Mouse (Mus musculus) large intestine, adult 2 months (tissue): ENCODE measurements around the gene Slc25a23. TPM values are rescaled to one million over a fixed set of nuclear protein-coding genes. Genes with fewer than 3 reads are reported as not detected.
A peak's percentile ranks its signal among the peaks of the same experiment; 100 is the strongest.
"Not testable (repeated sequence)": the region's sequence is repeated elsewhere in the genome, so short reads cannot be mapped to it uniquely, and the experiment has no call there.

Experiments used
- DNase-seq: peaks from one replicate; pipeline ENCODE4 v3.0.0-alpha.2; 2012; ENCODE audit warnings: low read depth, low spot score
- WGBS: fragments of 180-500 bp; shearing (Covaris S2); methylation state at CpG from one replicate; pipeline ENCODE4 v1.1.7; 2018; 5-methylcytosine and 5-hydroxymethylcytosine counted together
- polyA plus RNA-seq: library from polyadenylated mRNA; depleted of rRNA; stranded (reverse); fragments of >200 nt; gene quantifications from 2 replicates; pipeline ENCODE4 v1.2.3, GENCODE M21; 2012

Gene Slc25a23
- polyA plus RNA-seq, 1 experiment, result 16.5 TPM

DNA sequence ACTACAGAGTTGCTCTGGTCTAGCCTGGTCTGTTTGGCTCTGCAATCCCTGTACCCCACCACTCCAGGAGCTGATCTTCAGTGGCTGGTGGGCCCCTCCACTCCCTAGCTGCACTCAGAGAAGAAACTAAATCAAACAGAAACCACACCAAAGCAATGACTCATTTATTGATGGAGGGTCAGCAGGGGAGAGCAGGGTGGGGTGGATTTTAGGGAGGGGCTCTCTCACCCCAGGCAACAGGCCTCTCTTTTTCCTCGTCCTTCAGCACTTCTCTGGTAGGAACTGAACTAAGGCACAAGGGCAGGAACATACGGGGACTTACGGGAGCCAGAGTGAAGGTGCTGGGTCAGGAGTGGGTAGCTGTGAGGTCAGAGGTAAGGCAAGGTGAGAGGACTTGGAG lies 20.3 kb upstream of the Slc25a23 start:
- DNase-seq, result no peak
- WGBS, result 42% methylated on average over 3 of the region's 3 CpGs

DNA sequence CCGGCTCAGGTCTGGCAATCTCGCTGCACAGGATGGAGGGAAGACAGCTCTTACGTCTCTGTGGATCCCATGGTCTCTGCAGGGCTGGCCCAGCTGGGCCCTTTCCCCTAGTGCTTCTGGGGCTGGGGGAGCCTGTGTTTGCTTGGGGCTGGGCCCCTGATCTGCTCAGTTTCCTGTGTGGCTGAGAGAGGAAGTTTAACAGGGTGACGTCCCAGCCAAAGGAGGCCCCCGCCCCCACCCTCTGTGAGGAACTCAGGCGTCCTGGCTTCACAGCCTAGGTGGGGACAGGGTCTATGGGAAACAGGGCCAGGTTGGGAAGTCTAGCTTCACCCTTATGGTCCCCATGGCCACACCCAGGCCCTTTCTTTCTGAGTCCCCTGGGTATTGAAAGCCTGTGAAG lies 18.7 kb upstream of the Slc25a23 start, which contains the start of gene Dennd1c:
Dennd1c (minus strand) TSS at position 179 of the 400 bp plus-strand sequence.
- no peak for DNase-seq
- 52% methylated on average over 6 of the region's 6 CpGs for WGBS

DNA sequence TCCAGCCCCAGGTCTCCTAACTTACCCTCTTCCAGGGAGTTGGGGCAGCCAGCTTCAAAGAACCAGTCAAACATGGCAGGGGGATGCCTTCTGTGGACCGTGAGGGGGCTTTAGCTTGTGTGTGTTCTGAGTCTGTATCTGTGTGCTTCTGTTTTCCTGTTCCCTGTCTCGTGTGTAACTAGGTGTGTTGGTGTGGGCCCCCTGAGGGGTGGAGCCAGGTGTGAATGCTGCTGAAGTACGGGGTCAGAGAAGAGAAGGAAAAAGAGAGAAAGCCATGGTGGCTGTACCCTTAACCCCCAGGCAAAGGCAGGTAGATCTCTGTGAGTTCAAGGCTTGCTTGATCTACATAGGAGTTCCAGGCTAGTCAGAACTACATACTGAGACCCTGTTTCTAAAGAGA lies 17.3 kb upstream of the Slc25a23 start:
- DNase-seq, result no peak

DNA sequence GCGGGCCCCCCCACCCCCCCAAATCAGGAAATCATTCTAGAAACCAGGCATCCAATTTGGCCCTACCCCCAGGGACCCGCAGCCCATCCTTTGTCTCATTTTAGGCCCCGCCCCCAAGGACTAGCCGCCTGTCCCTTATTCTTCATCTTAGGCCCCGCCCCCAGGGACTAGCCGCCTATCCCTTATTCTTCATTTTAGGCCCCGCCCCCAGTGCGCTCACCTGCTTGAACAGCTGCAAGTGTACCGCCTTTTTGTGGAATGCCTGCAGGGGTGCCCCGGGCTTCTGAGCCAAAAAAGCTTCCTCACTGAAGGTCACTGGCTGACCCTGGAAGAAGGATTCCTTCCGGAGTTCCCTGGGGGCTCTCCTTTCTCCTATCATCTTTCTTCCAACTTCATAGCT lies 11.0 kb upstream of the Slc25a23 start:
- WGBS, result 11% methylated on average over 11 of the region's 11 CpGs
- DNase-seq, result no peak

More for the DNA sequence above, 17.3 kb upstream of the Slc25a23 start:
- WGBS, result 38% methylated on average over 3 of the region's 3 CpGs

DNA sequence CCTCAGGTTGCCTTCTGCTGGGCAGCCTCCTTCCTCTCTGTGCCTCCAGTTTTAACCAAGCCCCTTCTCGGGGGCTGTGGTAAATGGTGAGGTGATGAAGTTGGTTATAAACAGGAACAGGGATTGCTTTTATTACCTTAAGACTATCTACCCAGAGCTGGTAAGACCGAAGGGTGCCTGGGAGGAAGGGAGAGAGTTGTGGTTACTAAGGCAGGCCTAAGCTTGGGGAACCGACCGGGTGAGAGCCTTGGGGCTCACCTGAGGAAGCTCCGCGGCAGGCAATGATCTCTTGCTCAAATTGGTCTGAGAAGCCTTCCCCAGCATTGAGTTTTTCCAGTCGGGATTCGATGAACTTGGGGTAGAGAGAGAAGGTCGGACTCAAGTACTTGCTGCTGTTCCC lies 10.6 kb upstream of the Slc25a23 start:
- 13% methylated on average over 9 of the region's 9 CpGs for WGBS
- no peak for DNase-seq

DNA sequence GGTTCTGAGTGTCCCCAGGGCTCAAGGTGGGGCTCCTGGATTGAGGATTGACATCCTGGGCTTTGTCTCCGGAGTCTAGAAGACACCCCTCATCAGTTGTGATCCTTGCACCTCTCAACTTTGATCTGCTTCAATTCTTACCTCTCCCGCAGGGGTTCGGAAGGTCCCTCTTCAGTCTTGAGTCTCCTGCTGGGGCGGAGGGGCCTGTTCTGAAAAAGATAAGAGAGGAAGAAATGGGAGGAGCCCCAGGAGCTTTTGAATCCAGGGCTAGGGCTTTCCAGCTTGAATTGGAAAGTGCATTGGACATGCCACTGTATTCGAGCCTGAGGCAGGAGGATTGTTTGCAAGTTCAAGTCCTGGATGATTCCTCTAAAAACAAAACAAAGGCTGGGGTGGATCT lies 7.2 kb upstream of the Slc25a23 start:
- 76% methylated on average over 5 of the region's 5 CpGs for WGBS
- no peak for DNase-seq

DNA sequence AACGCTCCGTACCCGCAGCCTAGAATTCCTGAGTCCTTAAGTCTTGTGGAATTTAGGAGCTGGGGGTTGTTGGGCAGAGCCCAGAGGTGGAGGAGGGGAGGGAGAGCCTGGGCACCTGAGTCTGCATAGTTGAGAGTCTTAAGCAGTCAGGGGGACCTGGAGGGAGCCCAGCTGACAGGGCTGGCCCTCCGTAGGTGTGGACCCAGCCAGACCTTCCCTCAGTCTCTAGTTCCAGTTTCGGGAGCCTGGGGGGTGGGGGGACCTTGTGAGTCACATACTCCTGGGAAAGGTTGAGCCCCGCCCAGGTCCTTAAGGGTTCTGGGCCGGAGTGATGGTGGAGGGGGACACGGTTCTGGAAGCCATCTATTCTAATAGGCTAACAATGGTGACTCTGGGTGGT lies 3.4 kb upstream of the Slc25a23 start:
- WGBS, result 15% methylated on average over 8 of the region's 8 CpGs

DNA sequence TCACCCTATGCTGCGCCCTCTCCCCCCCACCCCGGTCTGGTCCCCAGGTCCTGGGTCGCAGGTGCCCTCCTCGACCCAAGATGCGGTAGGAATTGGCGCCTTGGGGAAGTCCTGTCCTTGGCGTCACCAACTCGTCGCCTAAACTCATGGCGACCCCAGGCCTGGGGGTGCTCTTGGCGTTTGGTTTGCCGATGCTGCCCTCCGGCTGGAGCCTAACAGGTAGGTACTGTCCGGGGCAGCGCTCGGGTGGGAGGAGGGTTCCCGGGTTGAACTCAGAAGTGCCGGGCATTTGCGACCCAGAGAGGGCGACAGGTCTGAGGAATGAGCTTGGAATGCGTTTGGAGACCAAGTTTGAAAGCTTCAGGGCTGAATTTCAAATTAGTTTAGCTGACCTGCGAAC lies 2.9 kb upstream of the Slc25a23 start:
- no peak for DNase-seq
- 2% methylated on average over 22 of the region's 22 CpGs for WGBS

More for the DNA sequence above, 3.4 kb upstream of the Slc25a23 start:
- DNase-seq, result no peak

DNA sequence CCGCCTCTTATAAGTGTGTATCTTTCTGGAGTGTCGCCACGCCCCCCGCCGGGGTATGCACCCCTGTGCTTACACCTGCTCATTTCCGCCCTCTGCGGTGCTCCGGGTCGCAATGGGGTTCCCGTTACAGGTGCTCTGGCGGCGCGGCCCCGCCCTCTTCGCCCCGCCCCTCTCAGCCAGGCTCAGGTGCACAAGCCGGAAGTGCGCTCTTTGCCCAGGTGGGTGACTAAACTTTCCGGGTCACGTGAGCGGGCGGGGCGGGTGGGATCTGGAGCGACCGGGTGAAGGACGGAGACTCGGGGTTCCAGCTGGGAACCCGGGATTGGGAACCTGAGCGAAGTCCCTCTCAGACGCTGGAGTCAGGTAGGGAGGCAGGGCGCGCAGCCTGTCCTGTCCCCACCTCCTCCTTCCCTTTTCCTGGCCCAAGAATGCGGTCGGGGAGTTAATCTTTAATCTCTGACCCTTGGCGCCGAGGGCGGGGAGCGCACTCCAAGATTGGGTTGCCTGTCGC lies 2.4 kb upstream of the Slc25a23 start:
- WGBS, result 1% methylated on average over 39 of the region's 39 CpGs
- DNase-seq, result peak; percentile 86

DNA sequence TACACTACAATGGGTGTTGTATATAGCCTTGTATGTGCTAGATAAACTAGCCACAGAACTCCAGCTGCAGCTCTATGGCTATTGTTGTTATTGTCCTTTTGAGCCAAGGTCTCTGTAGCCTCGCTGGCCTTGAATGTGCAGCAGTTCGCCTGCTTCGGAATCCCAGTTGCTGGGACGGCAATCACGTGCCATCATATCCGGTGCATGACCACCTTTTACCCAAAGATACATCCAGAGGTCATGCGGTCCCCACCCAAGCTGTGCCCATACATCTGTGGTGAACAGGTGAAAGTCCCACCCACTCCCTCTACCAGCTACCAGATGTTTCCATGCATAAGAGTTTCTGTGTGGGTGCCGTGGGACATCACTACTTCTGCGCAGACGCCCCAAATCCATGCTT lies 1.4 kb upstream of the Slc25a23 start:
- peak; percentile 42 for DNase-seq
- 21% methylated on average over 10 of the region's 10 CpGs for WGBS

DNA sequence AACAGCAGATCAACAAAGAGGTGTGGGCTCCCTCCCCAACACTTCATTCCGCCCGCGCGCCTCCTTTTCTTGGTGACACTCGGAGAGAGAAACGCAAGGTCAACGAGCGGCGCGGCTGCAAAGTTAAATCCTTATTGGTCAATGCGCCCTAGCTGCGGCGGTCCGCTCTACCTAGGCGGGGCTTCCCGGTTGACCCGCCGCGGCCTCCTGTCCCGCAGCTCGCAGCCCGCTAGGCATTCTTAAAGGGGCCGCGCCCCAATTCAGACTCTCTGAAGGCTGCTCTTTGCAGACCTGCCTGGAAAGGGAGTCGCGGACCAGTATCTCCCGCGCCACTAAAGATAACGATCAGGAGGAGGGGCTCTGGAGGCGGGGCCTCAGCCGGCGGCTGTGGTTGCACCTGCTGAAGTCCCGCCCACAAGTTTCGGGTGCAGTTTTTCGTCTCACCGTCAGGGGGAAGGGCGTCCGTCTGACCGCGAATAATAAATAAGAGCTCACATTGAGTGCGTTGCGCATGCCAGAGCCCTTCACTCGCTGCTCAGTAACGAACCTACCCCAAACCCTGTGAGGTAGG lies 653 bp upstream of the Slc25a23 start:
- WGBS, result under 1% methylated on average over 44 of the region's 44 CpGs
- DNase-seq, result peak; percentile 93

DNA sequence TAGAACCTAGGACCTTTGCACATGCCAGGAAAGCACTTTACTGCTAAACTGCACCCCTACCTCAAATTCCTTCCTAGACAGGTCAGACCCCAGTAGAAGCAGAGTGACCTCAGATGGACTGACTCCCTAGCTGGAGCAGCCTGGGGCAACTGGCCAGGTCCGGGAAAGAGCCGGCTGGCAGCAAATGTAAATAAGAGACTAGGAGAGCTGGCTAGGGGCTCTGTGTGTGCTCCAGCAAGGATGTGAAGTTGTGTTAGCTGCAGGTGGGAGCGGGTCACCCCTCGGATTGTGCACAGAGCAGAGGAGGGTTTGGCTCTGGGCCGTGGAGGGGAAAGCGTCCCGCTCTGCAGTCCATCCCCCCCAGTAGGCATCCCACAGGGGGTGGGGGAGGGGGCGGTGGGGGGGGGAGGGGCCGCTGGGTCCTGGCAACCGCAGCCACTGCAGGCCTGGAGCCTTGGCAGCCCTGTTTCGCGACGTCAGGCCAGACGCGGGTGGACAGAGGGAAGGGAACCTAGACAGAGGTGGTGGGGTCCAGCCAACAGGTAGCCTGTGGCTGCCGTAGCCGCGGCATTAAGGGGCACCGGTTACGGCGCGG lies 675 bp downstream of the Slc25a23 start, which contains the start of gene Crb3:
Crb3 (plus strand) TSS at position 215 of the 595 bp plus-strand sequence.
- DNase-seq, result no peak
- 5% methylated on average over 13 of the region's 22 CpGs for WGBS

DNA sequence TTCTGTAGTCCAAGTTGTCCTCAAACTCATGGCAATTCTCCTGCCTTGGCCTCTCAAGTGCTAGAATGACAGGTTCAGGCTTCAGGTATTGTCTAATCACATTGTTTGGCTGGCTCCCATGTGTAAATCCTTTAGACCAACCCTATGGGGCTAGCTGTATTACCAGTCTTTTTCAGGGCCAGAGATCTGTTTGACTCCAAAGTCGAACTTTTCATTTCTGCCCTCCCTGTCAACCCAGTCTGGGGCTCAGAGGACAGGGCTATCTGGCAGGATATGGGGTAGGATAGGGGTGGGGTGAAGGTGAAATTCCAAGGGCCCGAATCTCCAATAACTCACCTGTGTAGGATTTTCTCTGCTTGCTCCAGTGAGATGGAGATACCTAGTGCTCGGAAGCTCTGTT lies 3.4 kb downstream of the Slc25a23 start:
- WGBS, result 70% methylated on average over 3 of the region's 3 CpGs
- no peak for DNase-seq

DNA sequence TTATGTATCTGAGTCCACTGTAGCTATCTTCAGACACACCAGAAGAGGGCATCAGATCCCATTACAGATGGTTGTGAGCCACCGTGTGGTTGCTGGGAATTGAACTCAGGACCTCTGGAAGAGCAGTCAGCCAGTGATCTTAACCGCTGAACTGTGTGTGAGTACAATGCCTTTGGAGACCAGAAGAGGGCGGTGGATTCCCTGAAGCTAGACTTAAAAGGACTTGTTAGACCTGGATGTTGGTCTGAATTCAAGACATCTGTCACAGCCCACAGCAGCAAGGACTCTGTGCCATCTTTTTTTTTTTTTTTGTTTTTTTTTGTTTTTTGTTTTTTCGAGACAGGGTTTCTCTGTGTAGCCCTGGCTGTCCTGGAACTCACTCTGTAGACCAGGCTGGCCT lies 8.0 kb downstream of the Slc25a23 start:
- not testable (repeated sequence) for DNase-seq
- 87% methylated on average over 4 of the region's 4 CpGs for WGBS

DNA sequence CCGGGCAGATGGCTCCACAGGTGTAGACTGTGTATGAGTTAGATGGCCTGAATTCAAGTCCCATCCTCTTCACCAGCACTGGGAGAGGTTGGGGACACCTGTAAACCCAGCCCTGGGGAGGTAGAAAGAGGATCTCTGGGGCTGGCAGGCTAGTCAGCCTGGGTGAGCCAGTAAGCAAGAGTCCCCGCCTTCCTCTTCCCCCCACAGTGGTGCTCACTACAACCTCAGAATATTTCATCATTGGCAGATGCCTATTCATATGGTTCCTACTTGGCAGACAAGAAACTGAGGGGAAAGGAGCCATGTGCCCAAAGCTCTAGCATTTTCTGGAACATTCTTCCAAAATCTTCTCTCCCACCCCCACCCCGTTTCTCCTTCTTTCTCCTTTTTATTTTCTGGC lies 10.8 kb downstream of the Slc25a23 start:
- DNase-seq, result no peak
- WGBS, result 92% methylated on average over 3 of the region's 3 CpGs

DNA sequence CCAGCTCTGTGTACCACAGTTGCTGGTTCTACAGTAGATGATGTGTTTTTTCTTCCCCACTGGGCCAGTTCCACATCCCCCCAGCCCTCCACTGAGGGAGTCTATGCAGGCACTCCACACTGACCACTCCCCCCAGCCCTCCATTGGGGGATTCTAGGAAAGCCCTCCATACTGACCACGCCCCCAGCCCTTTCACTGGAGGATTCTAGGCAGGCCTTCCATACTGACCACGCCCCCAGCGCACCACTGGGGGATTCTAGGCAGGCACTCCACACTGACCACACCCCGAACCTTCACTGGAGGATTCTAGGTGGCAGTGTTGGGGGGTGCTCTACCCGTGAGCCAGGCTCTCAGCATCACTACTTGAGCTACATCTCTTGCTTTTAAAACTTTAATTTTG lies 12.3 kb downstream of the Slc25a23 start:
- no peak for DNase-seq
- WGBS, result 79% methylated on average over 5 of the region's 5 CpGs

DNA sequence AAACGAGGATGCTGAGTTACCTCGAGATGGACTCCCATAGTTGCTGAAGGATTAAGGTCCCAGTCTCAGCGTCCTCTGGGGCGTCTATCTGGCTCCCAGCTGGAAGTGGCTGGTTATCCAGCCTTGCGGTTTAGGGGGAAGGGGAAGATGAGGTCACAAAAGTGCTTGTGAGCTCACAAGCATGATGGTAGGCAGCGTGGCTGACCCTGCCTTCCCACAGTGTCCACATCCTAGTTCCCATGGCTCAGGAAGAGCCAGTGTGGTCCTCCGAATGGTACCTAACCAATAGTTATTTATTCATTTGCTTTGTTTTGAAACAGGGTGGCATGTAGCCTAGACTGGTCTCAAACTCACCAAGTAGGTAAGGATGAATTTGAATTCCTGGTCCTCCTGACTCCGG lies 18.1 kb downstream of the Slc25a23 start, which contains the start of gene Slc25a41:
Slc25a41 (minus strand) TSS at position 101 of the 400 bp plus-strand sequence.
- 68% methylated on average over 8 of the region's 8 CpGs for WGBS

DNA sequence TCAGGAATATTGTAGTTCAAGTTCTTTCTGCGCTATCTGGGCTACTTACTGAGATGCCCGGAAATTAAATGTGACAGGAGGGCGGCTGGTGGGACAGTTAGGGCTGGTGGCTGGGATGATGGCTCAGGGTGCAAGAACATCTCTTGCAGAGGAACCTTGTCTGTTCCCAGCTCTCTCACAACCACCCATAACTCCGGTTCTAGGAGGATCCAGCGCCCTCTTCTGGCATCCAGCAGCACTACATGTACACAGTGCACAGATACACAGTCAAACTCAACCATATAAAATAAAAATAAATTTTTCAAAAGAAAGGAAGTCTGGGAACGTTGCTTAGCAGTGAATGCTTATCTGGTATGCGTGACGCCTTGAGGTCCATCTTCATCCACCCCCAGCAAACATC lies 20.7 kb downstream of the Slc25a23 start:
- DNase-seq, result no peak
- 45% methylated on average over 8 of the region's 8 CpGs for WGBS

More for the DNA sequence above, 18.1 kb downstream of the Slc25a23 start, which contains the start of gene Slc25a41:
- no peak for DNase-seq

DNA sequence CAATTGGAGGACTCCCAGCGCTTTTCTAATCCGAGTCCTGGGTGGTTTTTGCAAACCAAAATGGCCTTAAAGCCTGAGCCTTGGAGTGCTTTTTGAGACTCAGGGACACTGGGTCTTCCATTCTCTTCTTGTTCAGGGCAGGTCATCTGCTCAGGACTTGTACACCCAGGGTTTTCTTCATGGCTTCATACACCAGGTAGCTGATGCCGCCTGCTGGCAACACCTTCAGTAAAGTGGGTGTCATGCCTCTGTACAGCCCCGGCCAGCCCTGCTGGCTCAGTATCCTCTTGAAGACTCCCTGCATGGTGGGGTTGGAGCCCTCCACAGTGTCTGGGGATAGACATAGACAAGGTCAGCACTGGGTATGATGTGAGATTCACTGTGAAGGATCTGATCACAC lies 26.8 kb downstream of the Slc25a23 start:
- DNase-seq, result no peak
- WGBS, result 89% methylated on average over 4 of the region's 4 CpGs

DNA sequence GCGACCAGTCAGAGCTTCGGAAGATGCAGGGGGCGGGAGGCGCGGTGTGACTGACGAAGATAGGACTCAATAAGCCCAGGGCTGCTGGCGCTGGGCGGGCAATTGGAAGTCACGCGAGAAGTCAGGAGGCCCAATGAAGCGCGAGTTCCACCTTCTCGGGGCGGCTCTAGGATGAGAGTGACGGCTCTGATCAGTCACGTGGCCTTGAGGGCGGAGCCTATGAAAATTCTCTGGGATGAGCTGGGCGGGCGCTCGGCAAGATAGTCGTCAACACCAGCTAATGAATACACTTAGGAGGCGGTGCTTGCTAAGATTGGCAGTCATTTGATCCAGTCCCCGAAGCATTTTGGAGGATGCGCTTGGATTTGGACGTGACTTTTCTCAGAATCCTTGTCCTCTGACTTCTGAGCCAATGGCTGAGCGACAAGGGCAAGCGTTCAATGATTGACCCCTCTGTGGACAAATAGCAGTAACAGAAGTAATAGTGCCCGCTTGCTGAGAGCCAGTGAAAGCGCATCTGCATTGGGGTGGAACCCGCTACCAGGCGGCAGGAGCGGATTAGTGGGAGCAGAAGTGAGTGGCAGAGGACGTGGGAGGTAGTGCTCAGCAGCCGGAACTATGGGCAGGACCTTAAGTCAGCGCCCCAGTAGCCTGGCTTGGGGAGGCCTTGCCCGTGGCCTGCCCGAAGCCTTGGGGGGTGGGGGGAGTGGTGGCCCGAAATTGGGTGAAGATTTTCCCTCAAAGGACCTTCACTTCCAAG lies 27.8 kb downstream of the Slc25a23 start:
- DNase-seq, result peak; percentile 100
- under 1% methylated on average over 38 of the region's 38 CpGs for WGBS
